Mouse (Mus musculus): ENCODE data around the gene Opcml.

- no peak for TF ChIP-seq CTCF (IDR thresholded peaks at IDR 0.05; ENCODE audit: control insufficient read depth, insufficient read depth, insufficient read length)
- no peak for TF ChIP-seq MYOD1 (IDR thresholded peaks at IDR 0.05; ENCODE audit: control insufficient read depth, insufficient read length, low read depth)
- TF ChIP-seq USF1 (IDR thresholded peaks at IDR 0.05; ENCODE audit: low read depth), result no peak
These were observed 778.5 kb downstream of the Opcml start for GRCm38 (mm10) chr9:28569041-28569522.
